9 mouse cellular contexts compared by ENCODE assay signal in the genomic region with DNA sequence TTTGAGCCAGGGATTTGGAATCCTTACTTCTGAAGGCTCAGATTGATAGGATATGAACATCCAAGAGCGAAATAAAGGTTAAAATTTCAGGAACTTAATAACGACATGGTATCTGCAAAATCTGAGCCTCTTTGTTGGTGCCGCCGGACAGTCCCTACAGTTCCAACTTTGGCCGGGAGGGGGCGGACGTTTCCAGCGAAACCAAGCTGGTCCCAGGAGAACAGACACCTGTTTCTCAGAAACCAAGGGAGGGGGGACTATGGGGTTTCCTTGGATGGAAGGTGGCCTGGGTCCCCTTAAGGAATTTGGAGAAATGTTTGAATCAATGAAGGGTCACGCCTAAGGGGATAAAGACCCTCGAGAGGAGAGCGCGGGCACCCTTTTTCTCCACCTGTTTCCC. TPM values are rescaled to one million over a fixed set of nuclear protein-coding genes. Genes with fewer than 3 reads are reported as not detected.
A peak's percentile ranks its signal among the peaks of the same experiment; 100 is the strongest.
DNase-seq lines count a peak whose midpoint lies in the region; ATAC-seq and TF ChIP-seq lines count a peak whose summit lies in the region.
"Had no signal": no experiment of that assay in that cellular context is flagged by ENCODE, and none has a peak within 500 bp of the region (broad histone marks: within the 10 kb centered on the region; RNA-seq: fewer than 3 reads in every experiment).

No protein-coding gene starts in this region.

- no peaks in the 10 kb centered on the region for H3K27me3 ChIP-seq in intestine, postnatal 0 days (replicated peaks; ENCODE audit: control insufficient read depth, insufficient read depth, low read length)
- H3K27me3 ChIP-seq in intestine, embryonic 15.5 days (replicated peaks), result no peaks in the 10 kb centered on the region; the same call in 1 of the 2 replicates
- 0 out of 2 replicates have a peak, but pooled peaks cover 2% of the 10 kb centered on the region for H3K27me3 ChIP-seq in hindbrain, postnatal 0 days (ENCODE audit: insufficient read depth, low read length)
- peaks cover 18% of the 10 kb centered on the region for H3K27me3 ChIP-seq in limb, embryonic 10.5 days (ENCODE audit: low read depth, poor library complexity, severe bottlenecking)

- WGBS in intestine, postnatal 0 days, result 9% methylated on average over 12 of the region's 12 CpGs
- 10% methylated on average over 12 of the region's 12 CpGs for WGBS in intestine, embryonic 15.5 days
- 9% methylated on average over 12 of the region's 12 CpGs for WGBS in hindbrain, postnatal 0 days
- WGBS in limb, embryonic 10.5 days, result 8% methylated on average over 12 of the region's 12 CpGs

- H3K9me3 ChIP-seq in intestine, postnatal 0 days (ENCODE audit: control insufficient read depth), result no peaks in the 10 kb centered on the region
- no peaks in the 10 kb centered on the region for H3K9me3 ChIP-seq in intestine, embryonic 15.5 days
- H3K9me3 ChIP-seq in hindbrain, postnatal 0 days (ENCODE audit: low read length), result no peaks in the 10 kb centered on the region
- no peaks in the 10 kb centered on the region for H3K9me3 ChIP-seq in limb, embryonic 10.5 days (replicated peaks)

- no peaks in the 10 kb centered on the region for H3K4me1 ChIP-seq in intestine, postnatal 0 days (replicated peaks; ENCODE audit: control insufficient read depth, insufficient read depth, low read length)
- H3K4me1 ChIP-seq in intestine, embryonic 15.5 days (replicated peaks), result 0 out of 2 replicates have a peak, but pooled peaks cover 3% of the 10 kb centered on the region
- H3K4me1 ChIP-seq in embryonic fibroblast, embryonic 13.5 days (ENCODE audit: control insufficient read depth, insufficient read depth, low read length), result no peaks in the 10 kb centered on the region
- no peaks in the 10 kb centered on the region for H3K4me1 ChIP-seq in hindbrain, postnatal 0 days (ENCODE audit: insufficient read depth, low read length)
- H3K4me1 ChIP-seq in limb, embryonic 10.5 days, result peaks cover 8% of the 10 kb centered on the region

- H3K27ac ChIP-seq in intestine, postnatal 0 days (ENCODE audit: low read depth, low read length), result no peak overlapping the region
- no peak overlapping the region for H3K27ac ChIP-seq in intestine, embryonic 15.5 days
- H3K27ac ChIP-seq in embryonic fibroblast, embryonic 13.5 days (ENCODE audit: insufficient read depth, low read length), result no peak overlapping the region
- no peak overlapping the region for H3K27ac ChIP-seq in hindbrain, postnatal 0 days
- no peak overlapping the region for H3K27ac ChIP-seq in limb, embryonic 10.5 days
- H3K27ac ChIP-seq: macrophage had no signal

- no peak overlapping the region for H3K9ac ChIP-seq in intestine, postnatal 0 days (ENCODE audit: low read depth, low read length)
- no peak overlapping the region for H3K9ac ChIP-seq in intestine, embryonic 15.5 days
- no peak overlapping the region for H3K9ac ChIP-seq in hindbrain, postnatal 0 days (replicated peaks; ENCODE audit: low read length)

- H3K4me3 ChIP-seq in intestine, postnatal 0 days (ENCODE audit: low read depth, low read length), result no peak overlapping the region
- H3K4me3 ChIP-seq in intestine, embryonic 15.5 days (replicated peaks), result no peak overlapping the region
- no peak overlapping the region for H3K4me3 ChIP-seq in embryonic fibroblast, embryonic 13.5 days (ENCODE audit: insufficient read depth, low read length)
- no peak overlapping the region for H3K4me3 ChIP-seq in hindbrain, postnatal 0 days (ENCODE audit: low read length)
- H3K4me3 ChIP-seq in limb, embryonic 10.5 days, result no peak overlapping the region

- no peak for TF ChIP-seq POLR2A in embryonic fibroblast, embryonic 13.5 days (IDR thresholded peaks at IDR 0.05; ENCODE audit: low read depth, low read length)

- peak; percentile 89 for DNase-seq in adrenal gland, postnatal 14 days
- DNase-seq in hindbrain, postnatal 0 days (ENCODE audit: low spot score), result peak; percentile 86
- DNase-seq in limb, embryonic 10.5 days (ENCODE audit: low spot score), result peak; percentile 90
- peak; percentile 76 for DNase-seq in ovary, postnatal 36 days (ENCODE audit: low spot score)
- peak; percentile 85 for DNase-seq in thymus, postnatal 25 days

- TF ChIP-seq CTCF in intestine, postnatal 0 days (IDR thresholded peaks at IDR 0.05; ENCODE audit: low read depth), result peak; percentile 85
- peak; percentile 57 for TF ChIP-seq CTCF in embryonic fibroblast, embryonic 13.5 days (IDR thresholded peaks at IDR 0.05; ENCODE audit: borderline replicate concordance, insufficient read depth, low read length)
- peak; percentile 85 for TF ChIP-seq CTCF in hindbrain, postnatal 0 days (IDR thresholded peaks at IDR 0.05; ENCODE audit: low read depth)

- H3K4me2 ChIP-seq in intestine, postnatal 0 days (replicated peaks; ENCODE audit: low read depth), result no peak overlapping the region
- H3K4me2 ChIP-seq in intestine, embryonic 15.5 days (replicated peaks), result no peak overlapping the region
- H3K4me2 ChIP-seq in hindbrain, postnatal 0 days (ENCODE audit: low read depth, low read length), result no peak overlapping the region

- H3K36me3 ChIP-seq in intestine, postnatal 0 days (ENCODE audit: control insufficient read depth, insufficient read depth), result no peaks in the 10 kb centered on the region
- H3K36me3 ChIP-seq in intestine, embryonic 15.5 days, result no peaks in the 10 kb centered on the region
- H3K36me3 ChIP-seq in hindbrain, postnatal 0 days (ENCODE audit: insufficient read depth, low read length), result no peaks in the 10 kb centered on the region
- no peaks in the 10 kb centered on the region for H3K36me3 ChIP-seq in limb, embryonic 10.5 days

- ATAC-seq in intestine, postnatal 0 days, result no peak
- no peak for ATAC-seq in intestine, embryonic 15.5 days
- no peak for ATAC-seq in hindbrain, postnatal 0 days

RNA-seq across cellular contexts. Expression of a gene that starts 5.3 kb away (rescaled TPM):
- 0.55 and 0.82 TPM in 2 replicates for polyA plus RNA-seq in intestine, postnatal 0 days (2015; fragmentation: Nextera tagmentation; extraction: Ambion mirVana)
- 1.9 and 2.7 TPM in 2 replicates for polyA plus RNA-seq in intestine, embryonic 15.5 days (2015; fragmentation: Nextera tagmentation; extraction: Ambion mirVana)
- total RNA-seq in adrenal gland, postnatal 14 days (2021), result 11.5 and 12.8 TPM in 2 replicates
- polyA plus RNA-seq in embryonic fibroblast, embryonic 13.5 days (2011; ENCODE audit: insufficient read length, low read depth, missing spikeins), result 4.7 and 4.9 TPM in 2 replicates
- total RNA-seq in hindbrain, postnatal 0 days (2014; rRNA removed), result 140 and 160 TPM in 2 replicates
- polyA plus RNA-seq in hindbrain, postnatal 0 days (2015; fragmentation: Nextera tagmentation; extraction: Ambion mirVana), result 15.5 and 18.0 TPM in 2 replicates
- polyA plus RNA-seq in limb, embryonic 10.5 days (2016; fragmentation: Nextera tagmentation; extraction: Ambion mirVana), result 4.1 and 5.0 TPM in 2 replicates

RNA-seq across cellular contexts. Expression of a gene that starts 9.2 kb away (rescaled TPM):
- polyA plus RNA-seq in intestine, postnatal 0 days (2015; fragmentation: Nextera tagmentation; extraction: Ambion mirVana), result 33.6 and 35.0 TPM in 2 replicates
- 17.5 and 19.9 TPM in 2 replicates for polyA plus RNA-seq in intestine, embryonic 15.5 days (2015; fragmentation: Nextera tagmentation; extraction: Ambion mirVana)
- total RNA-seq in adrenal gland, postnatal 14 days (2021), result 14.7 and 24.7 TPM in 2 replicates
- not detected in 2 replicates for polyA plus RNA-seq in embryonic fibroblast, embryonic 13.5 days (2011; ENCODE audit: insufficient read length, low read depth, missing spikeins)
- 0.16 and 2.9 TPM in 2 replicates for total RNA-seq in hindbrain, postnatal 0 days (2014; rRNA removed)
- 5.5 and 6.2 TPM in 2 replicates for polyA plus RNA-seq in hindbrain, postnatal 0 days (2015; fragmentation: Nextera tagmentation; extraction: Ambion mirVana)
- polyA plus RNA-seq in limb, embryonic 10.5 days (2016; fragmentation: Nextera tagmentation; extraction: Ambion mirVana), result 6.8 and 7.7 TPM in 2 replicates

RNA-seq across cellular contexts. Expression of a gene that starts 53.7 kb away (rescaled TPM):
- polyA plus RNA-seq in intestine, postnatal 0 days (2015; fragmentation: Nextera tagmentation; extraction: Ambion mirVana), result 54.6 and 60.6 TPM in 2 replicates
- 70.8 and 78.9 TPM in 2 replicates for polyA plus RNA-seq in intestine, embryonic 15.5 days (2015; fragmentation: Nextera tagmentation; extraction: Ambion mirVana)
- total RNA-seq in adrenal gland, postnatal 14 days (2021), result 77.0 and 87.6 TPM in 2 replicates
- polyA plus RNA-seq in embryonic fibroblast, embryonic 13.5 days (2011; ENCODE audit: insufficient read length, low read depth, missing spikeins), result 73.5 and 82.5 TPM in 2 replicates
- 56.7 and 67.6 TPM in 2 replicates for total RNA-seq in hindbrain, postnatal 0 days (2014; rRNA removed)
- polyA plus RNA-seq in hindbrain, postnatal 0 days (2015; fragmentation: Nextera tagmentation; extraction: Ambion mirVana), result 83.0 and 84.1 TPM in 2 replicates
- 81.3 and 91.5 TPM in 2 replicates for polyA plus RNA-seq in limb, embryonic 10.5 days (2016; fragmentation: Nextera tagmentation; extraction: Ambion mirVana)

RNA-seq across cellular contexts. Expression of a gene that starts 53.9 kb away (rescaled TPM):
- polyA plus RNA-seq in intestine, postnatal 0 days (2015; fragmentation: Nextera tagmentation; extraction: Ambion mirVana), result 42.7 and 44.2 TPM in 2 replicates
- 48.3 and 50.0 TPM in 2 replicates for polyA plus RNA-seq in intestine, embryonic 15.5 days (2015; fragmentation: Nextera tagmentation; extraction: Ambion mirVana)
- total RNA-seq in adrenal gland, postnatal 14 days (2021), result 29.6 and 30.5 TPM in 2 replicates
- polyA plus RNA-seq in embryonic fibroblast, embryonic 13.5 days (2011; ENCODE audit: insufficient read length, low read depth, missing spikeins), result 18.2 and 19.4 TPM in 2 replicates
- total RNA-seq in hindbrain, postnatal 0 days (2014; rRNA removed), result 33.6 and 39.5 TPM in 2 replicates
- 42.1 and 42.9 TPM in 2 replicates for polyA plus RNA-seq in hindbrain, postnatal 0 days (2015; fragmentation: Nextera tagmentation; extraction: Ambion mirVana)
- polyA plus RNA-seq in limb, embryonic 10.5 days (2016; fragmentation: Nextera tagmentation; extraction: Ambion mirVana), result 65.1 and 67.0 TPM in 2 replicates
